Mouse (Mus musculus) lung, postnatal 0 days (tissue): ENCODE results near the gene Scrg1.

Experiments used
- CTCF ChIP-seq: IDR thresholded peaks from 2 replicates; pipeline ENCODE4 v1.5.1; 2016; ENCODE audit warnings: antibody characterized with exemption, mild to moderate bottlenecking
- EP300 ChIP-seq: IDR thresholded peaks from 2 replicates; pipeline ENCODE4 v1.6.1; 2016; ENCODE audit warnings: antibody characterized with exemption, mild to moderate bottlenecking, control low read depth

DNA sequence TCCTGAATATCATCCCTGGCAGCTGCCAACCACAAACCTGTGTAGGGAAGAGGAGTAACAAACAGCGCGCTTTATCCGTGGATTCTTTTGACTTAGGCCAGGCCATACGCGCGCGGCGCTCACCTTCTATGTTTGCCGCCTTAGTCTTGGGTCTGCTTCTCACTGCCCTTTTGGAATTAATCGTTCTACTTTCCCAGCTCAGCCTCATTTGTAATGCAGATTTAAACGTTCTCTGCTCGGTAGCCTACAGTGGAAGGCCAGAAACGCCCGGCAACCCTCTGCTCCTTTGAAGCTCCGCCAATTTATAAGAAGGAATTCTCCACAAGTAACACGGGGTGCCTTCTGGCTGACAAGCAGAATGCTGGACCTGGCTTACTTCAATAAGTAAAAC lies 45.3 kb upstream of the Scrg1 start:
- TF ChIP-seq CTCF = no peak
- TF ChIP-seq EP300 = no peak
